Mouse (Mus musculus): ENCODE results near the gene Prrc2a. TPM values are rescaled to one million over a fixed set of nuclear protein-coding genes. Genes with fewer than 3 reads are reported as not detected.

Gene Prrc2a
- total RNA-seq, 1 experiment from 2014 or later, result 110 TPM

DNA sequence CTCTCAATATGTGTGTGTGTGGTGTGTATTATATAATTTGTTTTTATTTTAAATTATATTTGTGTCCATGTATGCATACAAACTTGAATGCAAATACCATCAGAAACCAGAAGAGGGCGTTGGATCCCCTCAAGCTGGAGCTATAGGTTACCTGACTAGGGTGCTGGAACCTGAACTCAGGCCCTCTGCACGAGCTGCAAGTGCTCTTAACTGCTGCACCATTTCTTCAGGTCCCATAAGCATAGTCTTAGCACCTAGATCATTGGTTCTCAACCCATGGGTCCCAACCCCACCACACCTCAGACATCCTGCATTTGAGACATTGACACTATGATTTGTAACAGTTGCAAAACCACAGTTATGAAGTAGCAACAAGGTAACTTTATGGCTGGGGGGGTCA, 27.0 kb upstream of the Prrc2a start:
- no peak for ATAC-seq (replicated peaks; ENCODE audit: low read depth, poor library complexity, severe bottlenecking)

- peak; percentile 20 for ATAC-seq (replicated peaks; ENCODE audit: low read depth, poor library complexity, severe bottlenecking)
Observed at GRCm38 (mm10) chr17:35190096-35190495, 25.4 kb upstream of the Prrc2a start.

DNA sequence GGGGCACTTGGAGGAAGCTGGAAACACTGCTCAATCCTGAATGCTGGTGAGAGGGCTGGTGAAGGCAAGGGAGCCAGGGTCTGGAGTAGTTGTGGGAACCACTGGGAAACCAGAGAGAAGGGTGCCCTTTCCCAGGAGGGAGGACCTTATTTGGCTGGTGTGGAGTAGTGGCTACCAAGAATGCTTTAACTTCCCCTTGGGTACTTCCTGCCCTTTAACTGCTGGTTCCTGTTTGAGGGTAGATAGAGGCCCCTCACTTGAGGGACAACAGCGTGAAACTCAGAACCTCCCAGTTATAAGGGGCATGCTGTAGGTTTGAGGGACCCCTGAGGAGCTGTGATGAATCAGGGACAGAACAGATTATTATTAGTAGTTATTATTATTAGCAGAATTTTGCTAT, 24.5 kb upstream of the Prrc2a start:
- ATAC-seq (replicated peaks; ENCODE audit: low read depth, poor library complexity, severe bottlenecking), result peak; percentile 50

DNA sequence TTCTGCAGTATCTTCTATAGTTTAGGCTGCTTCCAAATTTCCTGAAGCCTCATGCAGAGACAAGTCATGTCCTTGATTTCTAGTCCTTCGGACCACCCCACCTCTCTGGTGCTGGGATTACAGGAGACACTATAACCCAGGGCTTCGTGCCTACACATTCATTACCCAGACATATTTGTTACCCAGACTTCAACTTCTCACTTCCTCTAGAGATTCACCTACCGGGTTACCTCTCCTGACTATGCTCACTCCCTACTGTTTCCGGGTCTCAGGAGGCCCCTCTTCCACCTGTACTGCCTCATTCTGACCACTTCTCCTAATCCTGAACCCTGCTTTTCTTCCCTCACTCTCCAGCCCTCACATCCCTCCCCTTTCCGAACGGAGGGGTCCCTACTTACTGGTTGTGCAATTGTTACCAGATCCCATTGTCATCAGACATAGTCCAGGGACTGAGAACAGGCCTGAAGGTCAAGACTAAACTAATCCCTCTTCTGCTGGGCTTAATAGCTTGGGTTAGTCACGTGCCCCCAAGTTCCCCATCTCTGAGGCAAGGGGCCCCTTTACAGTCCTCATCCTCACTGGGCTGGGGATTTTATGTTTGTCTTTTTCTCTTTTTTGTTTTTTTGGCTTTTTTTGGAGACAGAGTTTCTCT, 23.4 kb upstream of the Prrc2a start, which contains the start of gene Lst1:
Gene Lst1 (minus strand): TSS at position 481 of the 652 bp plus-strand sequence.
- peak; percentile 3; the same call in 1 of the 2 replicates for ATAC-seq (replicated peaks; ENCODE audit: low read depth, poor library complexity, severe bottlenecking)

- no peak for ATAC-seq (replicated peaks; ENCODE audit: low read depth, poor library complexity, severe bottlenecking)
Observed at GRCm38 (mm10) chr17:35187345-35187744, 22.6 kb upstream of the Prrc2a start.

GRCm38 (mm10) chr17:35186681-35187080, 22.0 kb upstream of the Prrc2a start:
- peak; percentile 39 for ATAC-seq (replicated peaks; ENCODE audit: low read depth, poor library complexity, severe bottlenecking)

DNA sequence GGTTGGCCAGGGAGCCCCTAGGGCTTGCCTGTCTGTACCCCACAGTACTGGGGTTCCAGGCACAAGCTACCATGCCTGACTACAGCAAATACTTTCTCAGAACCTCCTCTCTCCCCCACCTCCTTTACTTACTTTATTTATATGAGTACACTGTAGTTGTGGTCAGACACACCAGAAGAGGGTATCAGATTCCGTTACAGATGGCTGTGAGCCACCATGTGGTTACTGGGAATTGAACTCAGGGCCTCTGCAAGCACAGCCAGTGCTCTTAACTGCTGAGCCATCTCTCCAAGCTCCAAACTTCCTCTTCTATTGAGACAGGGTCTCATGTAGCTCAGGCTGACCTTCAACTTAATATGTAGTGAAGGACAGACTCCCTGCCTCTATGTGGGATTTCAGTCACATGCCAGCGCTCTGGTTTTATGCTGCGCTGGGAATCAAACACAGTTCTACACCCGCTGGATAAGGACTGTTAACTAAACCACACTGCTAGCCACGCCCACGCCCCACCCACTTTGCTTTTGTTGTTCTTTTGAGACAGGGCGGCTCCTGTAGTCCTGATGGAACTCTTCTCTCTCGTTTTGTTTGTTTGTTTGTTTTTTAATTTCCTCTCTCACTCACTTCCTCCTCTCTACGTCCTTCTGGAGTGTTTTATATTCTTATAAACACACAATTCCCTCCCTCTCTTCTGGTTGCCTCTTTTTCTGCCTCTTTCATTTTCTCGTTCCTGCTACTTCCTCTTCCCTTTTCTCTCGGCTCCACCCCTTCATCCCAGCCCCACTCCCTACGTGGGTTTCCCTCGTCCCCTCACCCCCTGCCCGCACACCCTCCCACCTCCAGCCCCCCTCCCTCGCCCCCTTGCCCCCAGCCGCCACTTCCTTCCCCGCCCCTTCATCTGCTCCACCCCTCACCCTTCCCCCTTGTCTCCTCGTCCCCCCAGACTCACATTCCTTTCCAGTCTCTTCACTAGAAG, 21.2 kb upstream of the Prrc2a start:
- ATAC-seq (replicated peaks; ENCODE audit: low read depth, poor library complexity, severe bottlenecking), result peak; percentile 54

GRCm38 (mm10) chr17:35180093-35180492, 15.4 kb upstream of the Prrc2a start:
- no peak for ATAC-seq (replicated peaks; ENCODE audit: low read depth, poor library complexity, severe bottlenecking)

GRCm38 (mm10) chr17:35178528-35178927, 13.8 kb upstream of the Prrc2a start:
- peak; percentile 93 for ATAC-seq (replicated peaks; ENCODE audit: low read depth, poor library complexity, severe bottlenecking)

DNA sequence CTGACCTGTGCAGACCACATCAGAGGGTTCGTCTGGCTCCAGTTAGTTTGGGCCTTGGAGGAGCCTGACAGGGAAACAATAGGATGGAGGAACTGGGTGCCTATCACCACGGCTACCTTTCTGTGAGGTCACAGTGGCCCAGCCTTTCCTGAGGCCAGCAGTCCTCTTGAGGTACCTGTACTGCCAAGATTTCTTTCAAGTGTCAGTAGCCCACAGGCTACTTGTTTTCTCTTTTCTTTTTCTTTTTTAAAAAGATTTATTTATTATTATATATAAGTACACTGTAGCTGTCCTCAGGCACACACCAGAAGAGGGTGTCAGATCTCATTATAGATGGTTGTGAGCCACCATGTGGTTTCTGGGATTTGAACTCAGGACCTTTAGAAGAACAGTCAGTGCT, 11.3 kb upstream of the Prrc2a start, which contains the start of gene Aif1:
Gene Aif1 (minus strand): TSS at position 101 of the 400 bp plus-strand sequence.
- no peak for ATAC-seq (replicated peaks; ENCODE audit: low read depth, poor library complexity, severe bottlenecking)

DNA sequence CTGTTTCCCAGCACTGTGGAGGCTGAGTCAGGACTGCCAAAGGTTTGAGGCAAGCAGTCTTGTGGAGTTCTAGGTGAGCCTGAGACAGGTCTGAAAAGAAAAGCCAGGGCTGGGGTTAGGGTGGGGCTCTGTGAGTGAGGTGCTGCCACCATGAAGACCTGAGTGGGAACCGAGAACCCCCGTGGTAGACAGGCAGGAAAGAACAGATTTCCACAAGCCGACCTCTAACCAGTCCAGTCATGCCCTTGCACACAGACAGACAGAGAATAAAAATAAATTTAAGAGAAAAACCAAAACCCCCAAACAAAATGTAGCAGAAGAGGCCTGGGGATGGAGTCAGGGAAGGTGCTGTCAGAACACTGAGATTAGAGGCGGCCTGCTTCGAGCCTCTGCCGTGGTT, 10.7 kb upstream of the Prrc2a start:
- ATAC-seq (replicated peaks; ENCODE audit: low read depth, poor library complexity, severe bottlenecking), result no peak

DNA sequence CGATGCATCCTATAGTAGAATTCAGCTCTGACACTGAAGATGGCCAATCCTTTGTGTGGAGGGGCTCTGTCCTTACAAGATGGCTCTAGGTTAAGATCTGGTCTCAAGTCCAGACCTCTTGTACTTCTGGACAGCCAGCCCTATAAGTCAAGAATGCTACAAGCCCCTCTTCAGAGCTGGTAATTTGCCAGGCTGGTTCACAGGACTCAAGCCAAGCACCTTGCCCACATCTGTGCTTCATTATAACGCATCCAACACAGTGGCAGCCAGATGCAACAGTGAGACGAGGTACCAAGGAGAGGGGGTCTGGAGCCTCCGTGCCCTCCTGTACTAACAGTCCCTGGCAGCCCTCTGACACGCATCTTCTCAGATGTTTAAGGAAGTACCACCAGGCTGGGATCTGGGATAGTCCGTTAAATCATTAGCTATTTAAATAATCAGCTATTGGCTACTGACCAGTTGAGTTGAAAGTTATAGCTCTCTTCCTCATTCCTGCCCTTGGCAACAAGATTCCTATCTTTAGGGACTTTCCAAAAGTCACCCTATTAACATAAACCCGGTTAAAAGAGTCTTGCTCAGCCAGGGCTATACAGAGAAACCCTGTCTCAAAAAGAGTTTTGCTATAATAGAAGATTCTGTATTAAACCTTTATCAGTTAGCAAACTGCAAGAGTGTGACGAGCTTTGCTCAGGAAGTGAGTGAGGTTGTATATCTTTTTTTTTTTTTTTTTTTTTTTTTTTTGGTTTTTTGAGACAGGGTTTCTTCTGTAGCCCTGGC, 9.7 kb upstream of the Prrc2a start:
- ATAC-seq (replicated peaks; ENCODE audit: low read depth, poor library complexity, severe bottlenecking), result no peak

DNA sequence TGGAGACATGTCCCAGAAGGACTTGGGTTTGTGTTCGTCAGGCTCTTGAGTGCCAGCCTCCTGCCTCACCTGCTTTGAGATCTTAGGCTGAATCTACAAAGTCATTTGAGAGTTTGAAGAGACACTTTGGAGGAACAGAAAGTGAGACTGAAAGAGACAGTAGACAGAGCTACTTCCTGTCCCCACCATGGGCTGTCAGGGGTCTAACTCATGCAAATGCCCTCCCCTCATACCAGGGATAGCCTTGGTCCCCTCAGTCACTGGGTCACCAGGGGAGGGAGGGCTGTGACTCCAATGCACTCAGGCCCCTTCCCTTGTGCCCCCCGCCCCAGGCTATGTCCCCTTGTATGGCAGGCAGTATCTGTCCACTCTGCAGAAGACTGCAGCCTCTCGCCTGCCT, 8.6 kb upstream of the Prrc2a start:
- ATAC-seq (replicated peaks; ENCODE audit: low read depth, poor library complexity, severe bottlenecking), result peak; percentile 29; the same call in 1 of the 2 replicates

DNA sequence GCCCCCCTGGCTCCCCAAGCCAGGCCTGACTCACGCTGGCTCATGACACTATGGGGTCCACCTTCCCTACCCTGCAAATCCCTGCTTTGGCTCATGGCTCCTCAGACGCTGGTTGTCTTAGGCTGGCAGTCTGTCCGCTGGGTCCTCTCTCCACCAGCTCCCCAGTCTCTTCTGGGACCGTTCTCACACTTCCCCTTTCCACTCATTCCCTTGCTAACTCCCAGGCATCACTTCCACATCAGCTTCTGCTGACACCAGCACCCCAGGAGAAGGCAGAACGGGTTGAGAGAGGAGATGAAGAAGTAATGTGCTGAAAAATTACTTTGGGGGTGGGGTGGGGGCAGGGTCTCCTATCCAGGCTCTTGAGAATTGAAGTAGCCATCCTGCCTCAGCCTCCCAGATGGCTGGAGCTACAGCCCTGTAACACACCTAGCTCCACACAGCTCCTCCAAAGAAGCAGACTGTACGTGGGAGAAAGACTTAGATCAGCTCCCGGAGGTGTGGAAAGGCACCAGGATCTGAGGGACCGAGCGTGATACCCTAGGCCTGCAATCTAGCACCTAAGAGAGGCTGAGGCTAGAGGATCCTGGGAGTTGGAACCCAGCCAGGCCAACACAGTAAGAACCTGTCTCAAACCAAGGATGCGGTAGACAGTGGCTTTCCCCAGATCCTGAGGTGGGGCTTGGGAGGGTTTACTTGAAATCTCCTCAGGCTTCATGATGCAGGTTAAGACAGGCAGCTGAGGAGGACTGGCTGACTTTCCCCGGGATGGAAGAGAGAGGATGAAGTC, 7.9 kb upstream of the Prrc2a start:
- ATAC-seq (replicated peaks; ENCODE audit: low read depth, poor library complexity, severe bottlenecking), result peak; percentile 51

GRCm38 (mm10) chr17:35168541-35169207, 4.0 kb upstream of the Prrc2a start:
- ATAC-seq (replicated peaks; ENCODE audit: low read depth, poor library complexity, severe bottlenecking), result no peak

DNA sequence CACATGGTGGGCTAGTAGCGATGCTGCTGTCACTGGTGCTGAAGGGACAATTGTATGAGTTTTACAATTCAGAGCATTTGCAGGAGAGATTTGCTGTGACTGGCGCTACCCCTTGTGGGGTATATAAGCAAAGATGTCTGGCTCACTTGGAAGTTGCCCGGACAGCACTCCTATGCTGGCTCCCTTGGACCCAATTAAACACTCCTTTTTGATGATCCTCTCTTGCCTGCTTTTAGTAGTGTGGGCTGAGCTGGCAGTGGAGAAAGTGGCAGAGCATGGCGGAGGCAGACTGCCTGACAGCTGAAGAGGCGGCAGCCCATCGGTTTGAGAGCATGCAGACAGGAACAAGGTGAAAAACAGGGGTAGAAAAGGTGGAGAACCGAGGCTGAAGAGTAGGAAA, 3.1 kb upstream of the Prrc2a start:
- no peak for ATAC-seq (replicated peaks; ENCODE audit: low read depth, poor library complexity, severe bottlenecking)

DNA sequence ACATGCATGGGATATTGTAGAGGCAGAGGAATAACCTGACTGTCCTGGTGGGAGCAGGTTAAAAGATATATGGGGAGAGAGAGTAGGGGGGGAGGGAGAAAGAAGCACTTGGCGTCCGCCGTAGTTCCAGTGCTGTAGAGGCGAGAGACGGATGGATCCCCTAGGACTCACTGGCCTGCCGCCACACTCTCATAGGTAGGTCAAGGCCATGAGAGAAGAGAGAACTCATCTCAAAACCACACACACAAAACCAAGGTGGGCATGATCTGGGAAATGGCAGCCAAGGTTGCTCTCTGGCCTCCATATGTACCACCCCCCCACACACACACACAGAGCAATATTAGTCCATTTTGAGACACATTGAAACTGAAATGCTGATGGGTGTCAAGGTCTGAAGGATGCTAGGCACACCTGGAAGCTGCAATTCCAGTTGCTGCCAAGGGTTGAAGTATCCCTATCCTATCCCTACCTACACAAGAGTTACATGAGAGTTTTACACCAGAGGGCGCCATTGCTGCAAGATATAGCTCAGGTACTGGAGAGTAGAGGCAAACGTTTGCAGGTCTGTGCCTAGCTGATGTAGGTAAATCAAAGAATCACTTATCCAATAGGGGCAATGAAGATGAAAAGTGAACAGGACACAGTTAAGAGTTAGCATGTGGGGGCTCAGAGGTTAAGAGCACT, 1.8 kb upstream of the Prrc2a start:
- no peak; the same call in 1 of the 2 replicates for ATAC-seq (replicated peaks; ENCODE audit: low read depth, poor library complexity, severe bottlenecking)

- ATAC-seq (replicated peaks; ENCODE audit: low read depth, poor library complexity, severe bottlenecking), result no peak
Observed at GRCm38 (mm10) chr17:35165451-35166155, 906 bp upstream of the Prrc2a start.
